Mouse (Mus musculus) limb, embryonic 14.5 days (tissue): ENCODE measurements around the gene Gm10260. TPM values are rescaled to one million over a fixed set of nuclear protein-coding genes. Genes with fewer than 3 reads are reported as not detected.

Source experiments
- ATAC-seq: fragments of 200-750 bp; cut with Nextera tagmentation; 2 replicates; pipeline ENCODE4 v1.8.0; 2017; ENCODE audit warnings: low read depth, moderate number of reproducible peaks, moderate TSS enrichment; ENCODE audit not compliant: low FRiP score
- DNase-seq: peaks from one replicate; pipeline ENCODE4 v3.0.0-alpha.2; 2015; ENCODE audit warnings: low spot score
- H3K27ac ChIP-seq: fragments of 300-500 bp; sonication (generic); replicated peaks from 2 replicates; pipeline ENCODE4 v1.5.1; 2014; ENCODE audit warnings: low read depth, mild to moderate bottlenecking, low read length, moderate library complexity, mixed read lengths
- H3K27me3 ChIP-seq: fragments of 300-500 bp; sonication (generic); 2 replicates; pipeline ENCODE4 v1.6.1; 2014; ENCODE audit warnings: low read length, mixed read lengths; ENCODE audit not compliant: control insufficient read depth, insufficient read depth
- H3K36me3 ChIP-seq: fragments of 300-500 bp; sonication (generic); 2 replicates; pipeline ENCODE4 v1.6.1; 2014; ENCODE audit warnings: mild to moderate bottlenecking, low read length, moderate library complexity, mixed read lengths; ENCODE audit not compliant: control insufficient read depth, insufficient read depth
- H3K4me1 ChIP-seq: fragments of 300-500 bp; sonication (generic); 2 replicates; pipeline ENCODE4 v1.6.1; 2014; ENCODE audit warnings: antibody characterized with exemption, low read length, mixed read lengths; ENCODE audit not compliant: control insufficient read depth, insufficient read depth
- H3K4me2 ChIP-seq: fragments of 300-500 bp; sonication (generic); replicated peaks from 2 replicates; pipeline ENCODE4 v1.6.1; 2014; ENCODE audit warnings: low read depth, mild to moderate bottlenecking, low read length, moderate library complexity; ENCODE audit not compliant: severe bottlenecking
- H3K4me3 ChIP-seq: fragments of 300-500 bp; sonication (generic); replicated peaks from 2 replicates; pipeline ENCODE4 v1.5.1; 2014; ENCODE audit warnings: low read length
- H3K9ac ChIP-seq: fragments of 300-500 bp; sonication (generic); 2 replicates; pipeline ENCODE4 v1.6.1; 2014; ENCODE audit warnings: mild to moderate bottlenecking, low read depth, low read length, moderate library complexity; ENCODE audit not compliant: severe bottlenecking
- H3K9me3 ChIP-seq: fragments of 300-500 bp; sonication (generic); 2 replicates; pipeline ENCODE4 v1.6.1; 2016; ENCODE audit warnings: low read length; ENCODE audit not compliant: control insufficient read depth
- POLR2A ChIP-seq: fragments of 200-500 bp; IDR thresholded peaks from 2 replicates; pipeline ENCODE4 v1.8.0; 2012; ENCODE audit warnings: inconsistent platforms, mild to moderate bottlenecking, moderate library complexity, borderline replicate concordance; ENCODE audit not compliant: insufficient read depth, insufficient read length; ENCODE audit errors: extremely low read depth
- WGBS: fragments of 180-500 bp; shearing (Covaris S2); extraction: QIAGEN DNeasy Blood & Tissue Kit; methylation state at CpG from one replicate; pipeline ENCODE4 v1.1.7; 2014; 5-methylcytosine and 5-hydroxymethylcytosine counted together
- polyA plus RNA-seq, 2 experiments: library from polyadenylated mRNA; depleted of rRNA in 1 of 2; stranded (reverse) in 1 of 2; unstranded in 1 of 2; fragments of >200 nt; fragmentation: Nextera tagmentation in 1 of 2; extraction: Ambion mirVana in 1 of 2; gene quantifications; 2 replicates each; pipeline versions ENCODE4 v1.2.1 to v1.2.3; 2012 to 2014

Gm10260 gene
- polyA plus RNA-seq, 2 experiments, result 3.9 to 6.3 TPM

DNA sequence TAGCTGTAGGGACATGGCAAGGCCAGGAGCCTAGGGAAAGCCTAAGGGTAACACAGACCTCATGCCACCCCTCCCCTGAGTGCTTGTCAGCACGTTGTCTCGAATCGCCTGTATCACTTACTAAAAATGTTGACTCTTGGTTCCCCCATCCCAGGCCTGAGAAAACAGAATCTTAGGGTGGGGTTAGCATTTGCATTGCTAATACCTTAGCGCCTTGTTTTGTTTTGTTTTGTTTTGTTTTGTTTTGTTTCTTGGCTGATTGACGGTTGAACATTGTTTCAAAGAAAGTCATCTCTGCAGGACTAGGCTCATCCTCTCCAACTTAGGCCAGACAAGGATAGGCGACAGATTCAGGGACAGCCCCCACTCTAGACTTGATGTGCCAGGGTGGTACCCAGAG is 35.9 kb downstream of the Gm10260 start:
- H3K27me3 ChIP-seq, result no peaks in the 10 kb centered on the region
- H3K9me3 ChIP-seq, result no peaks in the 10 kb centered on the region
- no peak for TF ChIP-seq POLR2A
- no peak overlapping the region for H3K27ac ChIP-seq
- DNase-seq (no peak), ATAC-seq (no peak)
- H3K4me2 ChIP-seq, result no peak overlapping the region
- H3K9ac ChIP-seq, result no peak overlapping the region
- H3K4me3 ChIP-seq, result no peak overlapping the region
- no peaks in the 10 kb centered on the region for H3K36me3 ChIP-seq
- 77% methylated on average over 6 of the region's 6 CpGs for WGBS
- peaks cover 12% of the 10 kb centered on the region; the same call in 1 of the 2 replicates for H3K4me1 ChIP-seq

DNA sequence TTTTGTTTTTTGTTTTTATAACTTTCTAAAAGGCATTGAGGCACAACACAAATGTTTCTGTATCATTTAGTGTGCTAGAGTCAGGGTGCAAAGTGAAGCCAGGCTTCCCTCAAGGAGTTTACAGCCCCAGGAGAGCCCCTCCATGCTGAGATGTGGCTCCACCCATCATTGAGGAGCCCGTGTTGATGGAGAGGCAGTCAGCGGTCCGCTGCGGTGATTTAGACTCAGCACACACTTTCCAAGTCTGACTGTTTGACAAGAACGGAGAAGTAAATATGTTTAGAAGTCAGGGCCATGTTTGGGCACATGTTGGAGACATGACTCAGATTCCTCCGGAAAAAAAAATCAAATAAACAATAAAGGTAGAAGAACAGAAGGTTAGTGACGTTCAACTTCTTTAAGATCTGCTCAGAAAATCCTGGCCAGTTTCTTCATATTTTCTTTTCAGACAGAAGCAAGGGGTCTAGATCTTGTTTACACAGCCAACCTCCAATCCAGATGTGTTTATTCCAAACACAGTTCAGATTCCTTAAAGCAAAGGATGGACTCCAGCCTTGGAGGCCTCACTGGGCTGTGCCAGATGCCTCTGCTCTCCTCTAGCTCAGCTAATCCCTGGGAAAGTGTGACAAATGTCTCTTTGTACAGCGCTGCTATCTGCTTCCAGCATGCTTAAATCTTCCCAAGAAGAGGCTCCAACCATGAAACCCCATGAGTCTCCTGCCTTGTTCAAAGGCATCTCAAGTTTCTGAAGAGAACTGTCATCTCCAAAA is 47.7 kb downstream of the Gm10260 start:
- H3K27ac ChIP-seq, result no peak overlapping the region
- no peak overlapping the region for H3K4me2 ChIP-seq
- H3K36me3 ChIP-seq, result no peaks in the 10 kb centered on the region
- H3K4me1 ChIP-seq, result peaks cover 8% of the 10 kb centered on the region; the same call in 1 of the 2 replicates
- H3K4me3 ChIP-seq, result no peak overlapping the region
- 72% methylated on average over 8 of the region's 8 CpGs for WGBS
- no peak overlapping the region for H3K9ac ChIP-seq
- ATAC-seq (no peak), DNase-seq (no peak)
- no peak for TF ChIP-seq POLR2A
- H3K27me3 ChIP-seq, result no peaks in the 10 kb centered on the region
- no peaks in the 10 kb centered on the region for H3K9me3 ChIP-seq

DNA sequence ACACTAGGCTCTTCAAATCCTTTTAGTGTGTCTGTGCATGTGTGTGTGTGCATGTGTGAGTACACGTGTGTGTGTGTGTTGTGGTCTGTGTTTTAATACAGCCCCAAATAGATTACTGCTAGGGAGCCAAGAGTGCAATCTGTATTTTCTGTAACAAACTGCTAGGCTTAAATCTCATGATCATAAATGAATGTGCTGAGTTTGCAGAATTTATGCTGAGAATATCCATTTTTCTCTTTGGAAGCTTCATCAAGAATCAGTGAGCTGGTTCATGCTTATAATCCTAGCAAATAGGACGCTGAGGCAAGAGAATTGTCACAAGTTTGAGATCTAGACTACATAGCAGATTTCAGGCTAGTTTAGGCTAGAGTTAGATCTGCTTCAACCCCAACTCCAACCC is 48.9 kb downstream of the Gm10260 start:
- Histone ChIP-seq H3K27me3 (no peaks in the 10 kb centered on the region), H3K36me3 (no peaks in the 10 kb centered on the region), H3K4me1 (peaks cover 8% of the 10 kb centered on the region; the same call in 1 of the 2 replicates), H3K4me2 (no peak overlapping the region), H3K9me3 (no peaks in the 10 kb centered on the region), H3K27ac (no peak overlapping the region), H3K4me3 (no peak overlapping the region), H3K9ac (no peak overlapping the region)
- DNase-seq, result no peak
- no peak for TF ChIP-seq POLR2A
- no peak for ATAC-seq
- 87% methylated on average over 2 of the region's 2 CpGs for WGBS
